Mouse (Mus musculus) WW6 (cell line): ENCODE results near the gene Mat2a.
A peak's percentile ranks its signal among the peaks of the same experiment; 100 is the strongest.

Source experiments
- DNase-seq: peaks from one replicate; pipeline ENCODE4 v3.0.0-alpha.2; 2013; ENCODE audit warnings: low read depth, low spot score

The Mat2a gene

DNA sequence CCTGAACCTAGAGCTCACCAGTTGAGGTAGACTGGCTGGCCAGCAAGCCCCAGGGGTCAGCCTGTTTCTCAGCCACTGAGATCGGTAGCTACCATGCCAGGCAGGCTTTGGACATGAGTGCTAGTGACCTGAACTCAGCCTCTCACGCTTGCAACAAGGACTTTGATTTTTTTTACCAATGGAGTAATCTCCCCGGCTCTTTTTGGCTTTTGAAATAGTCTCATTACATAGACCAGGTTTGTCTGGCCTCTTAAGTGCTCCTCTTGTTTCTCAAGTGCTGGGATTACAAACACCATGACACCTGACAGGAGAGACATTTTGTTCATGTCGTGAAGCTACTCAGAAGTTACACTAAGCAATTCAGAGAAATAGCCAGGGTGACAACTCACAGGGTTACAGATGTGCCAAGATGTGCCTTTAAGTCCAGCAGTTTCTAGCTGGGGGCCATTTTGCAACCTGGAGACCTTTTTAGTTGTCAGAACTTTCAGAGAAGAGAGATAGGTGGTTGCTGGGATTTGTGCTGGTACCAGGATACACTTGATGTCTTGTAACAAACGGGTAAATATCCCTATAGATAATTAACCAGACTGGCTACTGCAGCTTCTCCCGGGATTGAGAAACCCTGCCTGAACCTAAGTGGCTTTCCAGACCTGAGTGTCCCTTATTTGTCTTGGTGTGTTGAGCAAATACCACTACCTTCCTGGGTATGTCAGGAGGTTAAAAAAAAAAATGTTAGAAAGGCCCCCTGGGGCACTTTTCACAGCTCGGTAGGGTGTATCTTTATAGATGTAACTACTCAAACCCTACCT is 23.2 kb downstream of the Mat2a start:
- DNase-seq, result no peak

DNA sequence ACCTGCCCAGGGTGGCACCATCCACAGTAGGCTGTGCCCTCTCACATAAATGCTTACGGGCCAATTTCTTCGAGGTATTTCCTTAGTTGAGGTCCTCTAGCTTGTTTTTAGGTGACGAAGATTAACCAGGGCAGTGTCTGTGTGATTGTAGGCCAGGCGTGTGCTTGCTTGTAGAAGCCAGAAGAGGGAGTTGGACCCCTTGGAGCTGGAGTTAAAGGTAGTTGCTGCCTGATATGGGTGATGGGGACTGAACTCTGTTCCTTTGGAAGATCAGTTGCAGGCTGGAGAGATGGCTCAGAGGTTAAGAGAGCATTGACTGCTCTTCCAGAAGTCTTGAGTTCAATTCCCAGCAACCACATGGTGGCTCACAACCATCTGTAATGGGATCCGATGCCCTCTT is 24.2 kb downstream of the Mat2a start:
- no peak for DNase-seq

DNA sequence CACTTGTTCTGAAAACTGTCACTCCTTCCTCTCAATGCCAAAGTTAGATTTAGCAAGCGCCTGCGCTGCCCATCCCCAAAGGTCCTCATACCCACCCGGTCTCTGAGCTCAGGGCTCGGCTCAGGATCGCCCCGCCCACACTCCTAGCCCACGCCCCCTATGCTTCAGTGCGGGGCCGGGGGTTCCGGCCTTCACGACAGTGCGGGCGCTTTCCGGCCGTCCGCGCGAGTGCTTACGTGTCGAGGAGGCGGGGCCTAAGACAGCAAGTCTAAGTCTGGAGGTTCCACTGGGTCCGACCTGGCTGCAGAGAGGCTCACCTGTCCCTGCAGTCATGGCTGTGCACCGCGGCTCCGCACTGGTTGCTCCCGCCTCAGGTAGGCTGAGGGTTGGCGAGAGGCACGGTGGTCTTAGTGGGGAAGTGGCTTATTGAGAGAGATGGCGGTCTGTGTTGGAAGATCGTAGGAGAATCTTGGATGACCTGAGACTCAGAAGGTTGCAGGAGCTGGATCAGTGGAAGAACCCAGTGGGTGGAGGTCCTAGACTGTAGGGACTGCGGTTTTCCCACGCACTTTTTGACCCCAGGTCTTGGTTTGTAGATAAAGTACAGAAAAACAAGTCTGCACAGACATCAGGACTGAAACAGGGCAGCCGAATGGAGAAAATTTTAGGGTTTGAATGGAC is 25.1 kb downstream of the Mat2a start, which contains the start of gene Ggcx:
Gene Ggcx (plus strand): TSS at position 233 of the 681 bp plus-strand sequence.
- DNase-seq, result peak; percentile 93

DNA sequence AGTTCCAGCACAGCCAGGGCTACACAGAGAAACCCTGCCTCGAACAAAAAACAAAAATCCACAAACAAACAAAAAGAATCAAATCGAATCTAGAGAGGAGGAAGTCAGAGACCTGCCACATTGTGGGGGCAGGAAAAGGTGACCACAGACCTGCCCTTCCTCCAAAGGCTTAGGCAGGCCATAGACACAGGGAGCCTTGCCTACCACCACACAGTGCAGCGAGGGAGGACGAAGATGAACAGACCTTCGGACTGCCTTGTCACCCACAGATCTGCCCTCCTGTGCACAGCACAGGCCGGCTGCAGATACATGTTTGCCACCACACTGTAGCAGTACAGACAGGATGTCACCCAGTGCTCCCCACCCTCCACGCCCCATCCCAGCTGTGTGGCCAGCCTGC is 28.8 kb downstream of the Mat2a start:
- DNase-seq, result no peak

DNA sequence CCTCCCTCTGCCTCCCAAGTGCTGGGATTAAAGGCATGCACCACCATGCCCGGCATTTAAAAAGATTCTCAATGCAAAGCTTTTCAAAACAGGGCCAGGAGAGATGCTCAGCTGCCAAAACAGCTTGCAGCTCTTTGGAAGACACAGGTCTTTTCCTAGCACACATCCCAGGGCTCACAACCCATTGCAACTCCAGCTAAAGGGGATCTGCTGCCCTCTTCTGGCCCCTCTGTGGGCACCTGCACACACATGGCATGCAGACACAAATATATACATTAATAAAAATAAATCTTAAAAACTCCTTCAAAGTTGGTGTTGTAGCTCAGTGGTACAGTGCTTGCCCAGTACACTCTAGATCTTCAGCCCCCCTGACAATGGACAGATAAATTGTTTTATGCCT is 29.4 kb downstream of the Mat2a start:
- DNase-seq, result no peak

DNA sequence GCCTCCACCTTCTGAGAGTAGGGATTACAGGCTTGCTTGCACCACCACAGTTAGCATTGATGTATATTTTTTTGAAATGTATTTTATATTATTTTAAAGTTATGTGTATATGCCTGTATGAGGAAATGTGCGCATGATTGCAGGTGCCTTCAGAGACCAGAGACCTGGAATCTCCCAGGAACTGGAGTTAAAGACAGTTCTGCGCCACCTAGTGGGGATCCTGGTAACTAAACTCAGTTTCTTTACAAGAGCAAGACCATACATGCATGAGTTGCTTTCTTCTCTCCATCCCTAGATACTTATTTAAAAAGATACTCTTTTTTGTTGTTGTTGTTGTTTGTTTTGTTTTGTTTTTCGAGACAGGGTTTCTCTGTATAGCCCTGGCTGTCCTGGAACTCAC is 29.8 kb downstream of the Mat2a start:
- DNase-seq, result no peak

DNA sequence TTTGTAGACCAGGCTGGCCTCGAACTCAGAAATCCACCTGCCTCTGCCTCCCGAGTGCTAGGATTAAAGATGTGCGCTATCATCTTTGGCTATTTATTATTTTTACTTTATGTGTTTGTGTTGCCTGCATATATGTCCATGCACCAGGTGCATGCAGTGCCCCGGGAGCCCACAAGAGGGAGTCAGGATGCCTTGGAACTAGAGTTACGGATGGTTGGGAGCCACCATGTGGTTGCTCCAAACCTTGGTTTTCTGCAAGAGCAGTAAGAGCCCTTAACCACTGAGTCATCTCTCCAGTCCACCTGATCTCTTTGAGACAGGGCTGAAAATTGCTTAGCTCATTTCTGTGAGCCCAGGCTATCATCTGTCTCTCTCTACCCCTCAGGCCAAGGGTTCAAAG is 32.2 kb downstream of the Mat2a start:
- peak; percentile 74 for DNase-seq

DNA sequence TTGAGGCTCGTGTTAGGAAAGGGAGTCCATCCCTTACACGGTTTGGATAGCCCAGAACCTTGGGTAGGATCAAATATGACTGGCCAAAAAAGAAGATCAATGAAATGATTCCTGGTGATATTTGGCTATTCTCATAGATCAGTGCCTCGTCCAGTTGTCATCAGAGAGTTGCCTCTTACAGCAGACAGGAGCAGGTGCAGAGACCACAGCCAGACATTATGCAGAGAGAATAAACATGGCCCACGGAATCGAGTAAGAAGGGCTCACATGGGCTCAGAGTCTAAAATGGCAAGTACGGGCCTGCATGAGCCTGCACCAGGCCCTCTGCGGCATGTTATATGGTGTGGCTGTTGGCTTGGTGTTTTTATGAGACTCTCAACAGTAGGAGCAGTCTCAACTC is 34.0 kb downstream of the Mat2a start:
- no peak for DNase-seq

DNA sequence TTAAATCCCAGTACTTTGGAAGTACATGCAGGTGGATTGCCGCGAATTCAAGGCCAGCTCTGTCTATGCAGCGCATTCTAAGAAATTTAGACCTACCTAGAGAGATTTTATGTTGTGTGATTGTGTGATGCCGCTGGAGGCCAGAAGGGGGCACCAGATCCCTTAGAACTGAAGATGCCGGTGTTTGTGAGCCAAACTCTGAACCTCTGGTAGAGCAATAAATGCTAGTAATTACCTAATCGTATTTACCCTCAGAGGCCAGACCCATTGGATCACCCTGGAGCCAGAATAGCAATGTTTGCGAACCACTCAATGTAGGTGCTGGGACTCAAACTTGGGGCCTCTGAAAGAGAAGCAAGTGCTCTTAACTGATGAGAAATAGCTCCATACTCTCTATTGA is 37.5 kb downstream of the Mat2a start:
- DNase-seq, result no peak

DNA sequence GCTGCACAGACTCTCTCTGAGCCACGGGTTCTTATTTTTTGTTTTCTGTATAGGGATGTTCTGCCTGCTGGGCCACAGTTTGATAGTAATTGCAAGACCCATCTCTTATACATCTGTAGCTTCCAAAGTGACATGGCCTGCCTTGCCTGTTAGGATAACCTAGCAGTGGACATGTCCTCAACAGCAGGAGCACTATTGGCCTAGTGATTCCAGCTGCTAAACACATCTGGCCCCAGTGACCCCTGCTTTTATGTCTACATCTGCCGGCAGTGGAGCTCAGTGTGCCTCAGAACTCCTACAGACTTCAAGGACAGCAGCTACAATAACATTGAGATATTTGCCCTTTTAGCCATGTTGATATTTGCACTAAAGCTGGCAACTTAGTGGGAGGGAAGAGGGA is 39.4 kb downstream of the Mat2a start:
- DNase-seq, result no peak

DNA sequence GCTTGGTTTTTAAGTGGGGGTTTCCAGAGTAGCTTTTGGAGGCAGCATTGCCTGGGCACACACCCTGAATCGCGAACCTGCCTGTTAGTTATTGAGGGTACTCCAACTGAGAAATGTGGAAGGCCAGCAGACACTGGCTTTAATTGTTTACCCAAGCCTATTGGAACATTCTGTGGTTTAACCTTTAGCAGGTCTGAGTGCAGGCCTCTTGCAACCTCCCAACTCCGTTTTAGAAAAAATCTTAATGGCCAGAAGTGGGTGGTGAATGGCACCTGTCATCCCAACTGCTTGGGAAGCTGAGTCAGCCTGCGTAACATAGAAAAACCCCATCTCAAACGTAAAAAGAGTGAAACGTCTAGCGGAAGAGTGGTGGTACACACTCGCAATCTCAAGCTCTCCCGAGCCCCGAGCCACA is 42.5 kb downstream of the Mat2a start:
- no peak for DNase-seq

DNA sequence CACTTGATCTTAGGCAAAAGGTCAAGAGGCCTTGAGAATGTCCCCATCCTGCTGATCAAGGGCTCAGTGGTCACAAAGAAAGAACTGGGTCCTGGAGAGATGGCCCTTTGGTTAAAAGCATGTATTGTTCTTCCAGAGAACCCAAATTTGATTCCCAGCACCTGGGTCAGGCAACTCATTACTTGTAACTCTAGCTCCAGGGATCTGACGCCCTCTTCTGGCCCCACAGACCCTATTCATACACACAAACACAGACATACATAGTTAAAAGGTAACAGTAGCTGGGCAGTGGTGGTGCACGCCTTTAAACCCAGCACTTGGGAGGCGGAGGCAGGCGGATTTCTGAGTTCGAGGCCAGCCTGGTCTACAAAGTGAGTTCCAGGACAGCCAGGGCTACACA is 47.0 kb downstream of the Mat2a start:
- DNase-seq, result no peak

DNA sequence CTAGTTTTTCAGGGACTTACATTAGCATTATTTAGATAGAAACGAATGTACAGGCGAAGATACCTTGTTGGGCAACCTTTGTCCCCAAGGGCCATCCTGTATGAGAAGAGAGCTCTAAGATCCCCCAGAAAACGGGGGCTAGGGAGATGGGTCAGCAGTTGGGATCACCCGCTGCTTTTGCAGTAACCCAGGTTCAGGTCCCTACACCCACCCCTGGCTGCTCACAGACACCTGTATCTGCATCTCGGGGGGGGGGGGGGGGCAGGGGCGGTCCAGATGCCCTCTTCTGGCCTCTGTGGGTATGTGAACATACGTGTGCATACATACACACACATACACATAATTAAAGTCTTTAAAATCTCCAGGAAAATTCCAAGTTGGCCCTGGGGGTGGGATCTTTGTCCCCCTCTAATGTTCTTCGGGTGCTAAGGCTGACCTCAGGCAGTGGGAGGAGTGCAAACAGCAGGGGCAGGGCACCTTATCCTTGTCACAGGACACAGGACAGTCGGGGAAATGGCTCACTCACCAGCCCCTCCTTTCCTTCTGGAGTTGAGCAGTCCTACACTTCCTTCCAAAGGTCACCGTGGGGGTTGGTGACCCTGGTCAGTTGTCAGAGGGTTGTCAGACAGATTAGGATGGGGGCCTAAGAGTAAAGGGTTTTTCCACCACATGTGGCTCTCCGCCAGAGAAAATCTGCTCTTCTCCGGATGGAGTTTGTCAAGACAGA is 48.4 kb downstream of the Mat2a start:
- DNase-seq, result no peak

DNA sequence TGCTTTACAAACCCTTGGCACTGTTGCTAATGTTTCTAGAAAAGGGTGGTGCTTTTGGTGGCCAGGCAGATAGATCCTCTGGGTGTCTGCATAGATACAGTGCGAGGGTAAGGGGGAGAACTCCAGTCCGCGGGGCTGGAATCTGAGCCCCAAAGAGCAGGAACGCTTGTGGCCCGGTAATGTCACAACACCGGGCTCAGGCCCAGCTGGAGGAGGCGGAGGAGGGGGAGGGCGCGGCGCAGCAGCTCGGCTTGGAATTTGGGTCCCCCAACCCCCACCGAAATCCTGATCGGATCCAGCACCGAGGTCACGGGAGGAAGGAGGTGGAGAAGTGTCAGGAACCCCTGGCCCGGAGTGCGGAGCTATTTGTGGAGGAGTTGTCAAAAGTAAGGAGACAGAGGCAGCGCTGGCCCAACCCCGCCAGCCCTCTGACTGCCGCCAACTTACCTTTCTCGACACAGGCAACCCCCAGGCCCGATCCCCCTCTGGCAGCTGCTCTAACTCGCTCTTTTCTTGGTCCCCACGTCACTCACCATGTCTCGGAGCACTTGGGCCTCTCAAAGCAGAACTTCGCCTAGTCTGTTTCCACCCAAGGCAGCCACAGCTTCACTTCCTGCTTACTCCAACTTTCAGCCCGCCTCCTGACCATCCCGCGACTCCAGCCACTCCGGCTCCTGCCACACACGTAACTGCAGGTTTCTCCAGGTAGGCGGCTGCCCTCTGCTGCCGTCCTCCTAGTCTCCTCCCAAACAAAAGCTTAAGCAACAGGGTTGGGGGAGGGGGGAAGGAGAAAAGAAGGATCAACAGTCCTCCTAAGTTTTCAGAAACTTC is 49.2 kb downstream of the Mat2a start, which contains the start of gene Vamp8:
Gene Vamp8 (minus strand): TSS at position 763 of the 831 bp plus-strand sequence.
- no peak for DNase-seq

DNA sequence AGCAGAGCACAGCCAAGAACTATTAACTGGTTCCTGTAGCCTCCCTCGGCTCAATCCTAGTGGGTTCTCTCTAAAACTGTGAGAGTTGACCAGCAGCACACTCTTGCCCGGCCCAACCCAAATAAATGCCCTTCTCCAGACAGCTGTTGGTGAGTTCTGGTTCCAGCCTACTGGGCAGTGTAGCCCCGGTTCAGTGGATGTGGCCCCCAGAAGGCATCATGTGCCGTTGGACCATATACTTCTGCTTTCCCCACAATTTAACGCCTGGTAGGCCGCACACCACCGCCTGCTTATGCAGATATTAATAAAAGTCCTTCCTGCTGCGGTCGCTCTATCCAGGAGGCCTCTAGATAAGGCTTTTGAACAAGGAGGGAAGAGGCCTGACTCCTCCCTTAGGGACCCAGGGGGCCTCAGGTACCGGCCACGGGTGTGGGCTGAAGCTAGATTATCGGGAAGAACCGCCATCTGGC is 49.9 kb downstream of the Mat2a start:
- no peak for DNase-seq

DNA sequence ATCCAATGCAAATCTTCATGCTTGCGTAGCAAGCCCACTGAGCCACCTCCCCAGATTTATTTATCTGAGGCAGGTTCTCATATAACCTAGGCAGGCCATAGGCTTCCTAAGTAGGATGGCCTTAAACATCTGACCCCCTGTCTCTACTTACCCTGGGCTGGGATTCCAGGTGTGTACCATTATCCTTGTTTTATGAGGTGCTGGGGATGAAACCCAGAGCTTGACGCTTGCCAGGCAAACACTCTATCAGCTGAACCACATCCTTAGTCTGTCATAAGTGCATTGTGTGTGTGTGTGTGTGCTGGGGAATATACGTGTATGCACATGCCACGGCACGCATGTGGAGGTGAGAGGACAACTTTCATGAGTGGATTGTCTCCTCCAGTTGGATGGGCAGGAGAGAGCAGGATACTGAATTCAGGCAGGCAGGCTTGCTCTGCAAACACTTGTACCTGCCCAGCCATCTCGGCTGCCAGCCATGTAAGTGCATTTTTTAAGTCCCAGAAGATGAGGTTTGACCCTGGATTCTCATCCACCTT is 50.5 kb downstream of the Mat2a start:
- no peak for DNase-seq

DNA sequence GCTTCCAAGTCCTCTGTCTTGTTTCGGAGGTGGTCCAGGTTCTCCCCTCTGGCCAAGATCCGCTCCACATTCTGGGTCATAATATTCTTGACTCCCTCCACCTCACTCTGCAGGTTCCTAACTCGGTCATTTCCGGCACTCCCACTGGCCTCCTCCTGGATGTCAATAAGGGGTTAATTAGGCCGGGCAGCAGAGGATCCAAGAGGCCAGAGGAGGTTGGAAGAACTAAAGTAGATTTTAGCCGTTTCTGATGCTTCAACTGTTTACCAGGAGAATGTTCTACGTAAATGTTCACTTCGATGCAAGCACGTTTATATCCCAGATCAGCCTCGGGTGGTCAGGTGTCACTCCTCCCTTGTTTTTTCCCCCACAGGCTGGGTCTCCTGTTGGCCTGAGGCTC is 51.1 kb downstream of the Mat2a start:
- DNase-seq, result no peak

DNA sequence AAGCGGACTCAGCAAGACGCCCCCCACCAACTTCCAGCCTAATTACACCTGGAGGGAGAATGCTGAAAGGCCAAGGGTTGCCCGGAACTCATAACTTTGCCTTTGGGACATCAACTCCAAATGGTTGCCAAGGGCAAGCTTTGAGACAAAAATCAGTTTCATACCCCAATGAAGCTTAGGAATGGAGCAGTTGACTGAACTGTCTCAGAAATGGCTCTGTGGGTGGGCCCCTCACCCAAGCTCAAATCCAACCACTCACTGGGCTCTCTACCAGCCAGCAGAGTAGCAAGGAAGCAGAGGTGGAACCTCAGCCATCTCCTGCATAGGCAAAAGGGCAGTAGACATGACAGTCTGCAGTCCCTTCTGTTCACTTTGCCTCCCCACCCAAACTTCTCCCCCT is 51.5 kb downstream of the Mat2a start:
- no peak for DNase-seq

DNA sequence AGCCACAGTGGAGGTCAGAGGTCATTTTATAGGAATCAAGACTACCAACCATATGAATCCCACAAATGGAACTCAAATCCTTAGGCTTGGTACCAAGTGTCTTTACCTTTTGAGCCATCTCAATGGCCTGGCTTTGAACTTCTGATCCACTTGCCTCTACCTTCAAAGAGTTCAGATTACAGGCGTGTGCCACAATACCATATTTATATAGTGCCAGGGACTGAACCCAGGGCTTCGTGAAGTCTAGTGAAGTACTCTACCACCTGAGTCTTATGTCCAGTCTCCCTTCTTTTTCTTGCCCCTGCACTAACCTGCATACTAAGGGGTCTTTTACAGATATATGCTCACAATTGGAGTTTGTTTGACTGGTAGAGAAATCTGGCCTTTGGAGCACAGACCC is 52.8 kb downstream of the Mat2a start:
- no peak for DNase-seq

DNA sequence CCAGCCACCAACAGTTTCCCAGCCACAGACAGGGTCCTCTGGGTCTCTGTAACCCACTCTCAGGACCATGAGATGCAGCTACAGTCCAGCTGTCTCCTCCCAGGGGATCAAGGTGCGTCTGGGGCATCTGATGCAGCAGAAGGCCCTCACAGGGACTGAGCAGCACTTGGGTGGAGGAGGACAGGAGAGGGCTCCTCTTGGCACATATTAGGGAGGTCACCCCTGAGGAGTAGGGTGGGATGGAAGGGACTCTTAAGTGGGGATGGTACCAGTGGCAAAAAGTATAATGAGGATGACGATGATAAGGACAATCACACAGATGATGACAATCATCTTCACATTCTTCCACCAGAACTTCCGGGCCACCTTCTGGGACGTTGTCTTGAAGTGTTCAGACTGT is 54.1 kb downstream of the Mat2a start:
- DNase-seq, result no peak

DNA sequence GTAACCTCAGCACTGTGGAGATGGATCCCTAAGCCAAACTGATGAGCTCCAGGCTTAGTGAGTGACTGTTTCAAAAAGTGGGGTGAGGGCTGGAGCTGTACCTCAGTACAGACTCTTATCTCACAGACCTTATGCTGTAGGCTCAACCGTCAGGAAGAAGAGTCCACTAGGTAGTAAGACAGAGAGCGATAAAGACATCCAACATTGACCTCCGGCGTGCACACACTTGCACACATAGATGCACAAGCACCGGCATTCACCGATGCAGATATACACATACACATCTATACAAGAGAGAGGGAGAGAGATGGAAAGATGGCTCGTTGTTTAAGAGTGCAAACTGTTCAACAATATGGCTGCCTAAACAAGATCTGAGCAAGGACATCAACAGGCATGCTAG is 55.4 kb downstream of the Mat2a start:
- DNase-seq, result no peak
